In genomic region chr3:95675301-95676092, GRCm38 (mm10) we compare ENCODE assay signal across 7 mouse cellular contexts. TPM values are rescaled to one million over a fixed set of nuclear protein-coding genes. Genes with fewer than 3 reads are reported as not detected.
A peak's percentile ranks its signal among the peaks of the same experiment; 100 is the strongest.
DNase-seq lines count a peak whose midpoint lies in the region.

No protein-coding gene starts in this region.

- peak; percentile 66 to 68 for DNase-seq in adrenal gland, adult 18-20 months (ENCODE audit: low spot score in 2 of 2)
- DNase-seq in cerebellum, postnatal 4 days (ENCODE audit: low spot score in 2 of 2): peak; percentile 46 to 61
- DNase-seq in gastrocnemius, postnatal 10 days: peak; percentile 70
- peak; percentile 85 for DNase-seq in induced T-regulatory cell, adult 2 months (ENCODE audit: low read depth)
- DNase-seq in limb, embryonic 10.5 days (ENCODE audit: low spot score): peak; percentile 66
- peak; percentile 62 for DNase-seq in midbrain, embryonic 10.5 days (ENCODE audit: low spot score)
- peak; percentile 96 for DNase-seq in skeletal muscle tissue, adult 2 months (ENCODE audit: low read depth, low spot score)

- H3K27me3 ChIP-seq in limb, embryonic 10.5 days (ENCODE audit: low read depth, poor library complexity, severe bottlenecking): no peaks in the 10 kb centered on the region
- no peaks in the 10 kb centered on the region for H3K27me3 ChIP-seq in midbrain, embryonic 10.5 days (ENCODE audit: low read depth, poor library complexity, severe bottlenecking)

- peaks cover 59% of the 10 kb centered on the region for H3K4me1 ChIP-seq in limb, embryonic 10.5 days
- peaks cover 41% of the 10 kb centered on the region for H3K4me1 ChIP-seq in midbrain, embryonic 10.5 days

- WGBS in limb, embryonic 10.5 days: 9% methylated on average over 8 of the region's 8 CpGs
- 24% methylated on average over 8 of the region's 8 CpGs for WGBS in midbrain, embryonic 10.5 days

- peak overlapping the region; percentile 23 for H3K4me3 ChIP-seq in limb, embryonic 10.5 days
- peak overlapping the region; percentile 16; the same call in 1 of the 2 replicates for H3K4me3 ChIP-seq in midbrain, embryonic 10.5 days

- H3K36me3 ChIP-seq in limb, embryonic 10.5 days: peaks cover 44% of the 10 kb centered on the region
- peaks cover 37% of the 10 kb centered on the region for H3K36me3 ChIP-seq in midbrain, embryonic 10.5 days

- H3K27ac ChIP-seq in limb, embryonic 10.5 days: peak overlapping the region; percentile 90
- peak overlapping the region; percentile 69 for H3K27ac ChIP-seq in midbrain, embryonic 10.5 days (replicated peaks)

- no peaks in the 10 kb centered on the region for H3K9me3 ChIP-seq in limb, embryonic 10.5 days (replicated peaks)
- H3K9me3 ChIP-seq in midbrain, embryonic 10.5 days (replicated peaks): no peaks in the 10 kb centered on the region

RNA-seq across cellular contexts. Expression of gene Adamtsl4, which starts 12.2 kb away (rescaled TPM):
- total RNA-seq in adrenal gland, adult 18-20 months (2021): 10 to 100 TPM in 1 of 2 experiments, 1 to 10 TPM in 1; 8.6 to 10.1 TPM
- 10 to 100 TPM; 23.9 to 26.3 TPM for total RNA-seq in gastrocnemius, postnatal 10 days (2021)
- polyA plus RNA-seq in limb, embryonic 10.5 days (2016; fragmentation: Nextera tagmentation; extraction: Ambion mirVana): 0.63 and 0.77 TPM in 2 replicates
- polyA plus RNA-seq in midbrain, embryonic 10.5 days (2016; fragmentation: Nextera tagmentation; extraction: Ambion mirVana): 0.78 and 1.4 TPM in 2 replicates

RNA-seq across cellular contexts. Expression of gene Mcl1, which starts 16.9 kb away (rescaled TPM):
- 100 to 1,000 TPM; 138 to 228 TPM for total RNA-seq in adrenal gland, adult 18-20 months (2021)
- 100 to 1,000 TPM in 1 of 2 experiments, 10 to 100 TPM in 1; 96.8 to 111 TPM for total RNA-seq in gastrocnemius, postnatal 10 days (2021)
- 49.7 and 52.1 TPM in 2 replicates for polyA plus RNA-seq in limb, embryonic 10.5 days (2016; fragmentation: Nextera tagmentation; extraction: Ambion mirVana)
- polyA plus RNA-seq in midbrain, embryonic 10.5 days (2016; fragmentation: Nextera tagmentation; extraction: Ambion mirVana): 41.9 and 47.6 TPM in 2 replicates

RNA-seq across cellular contexts. Expression of gene Ensa, which starts 50.7 kb away (rescaled TPM):
- 100 to 1,000 TPM in 1 of 2 experiments, 10 to 100 TPM in 1; 92.9 to 105 TPM for total RNA-seq in adrenal gland, adult 18-20 months (2021)
- total RNA-seq in gastrocnemius, postnatal 10 days (2021): 10 to 100 TPM; 80.1 to 80.2 TPM
- polyA plus RNA-seq in limb, embryonic 10.5 days (2016; fragmentation: Nextera tagmentation; extraction: Ambion mirVana): 74.6 and 88.2 TPM in 2 replicates
- polyA plus RNA-seq in midbrain, embryonic 10.5 days (2016; fragmentation: Nextera tagmentation; extraction: Ambion mirVana): 90.1 and 101 TPM in 2 replicates

Comparison
In these comparisons a context has a peak if more than half of its experiments do, and no peak if none do; other contexts are left out.
1. Peak in every context shown above with its lines: DNase-seq, H3K4me3 ChIP-seq and H3K27ac ChIP-seq.